Mouse (Mus musculus) hindbrain, embryonic 12.5 days (tissue): ENCODE data around the gene Acads. TPM values are rescaled to one million over a fixed set of nuclear protein-coding genes. Genes with fewer than 3 reads are reported as not detected.
"Not testable (repeated sequence)": the region's sequence is repeated elsewhere in the genome, so short reads cannot be mapped to it uniquely, and the experiment has no call there.

Experiments used
- ATAC-seq: fragments of 200-750 bp; cut with Nextera tagmentation; 2 replicates; pipeline ENCODE4 v1.8.0; 2017; ENCODE audit warnings: moderate TSS enrichment; ENCODE audit not compliant: low FRiP score
- H3K27ac ChIP-seq: fragments of 300-500 bp; sonication (generic); 2 replicates; pipeline ENCODE4 v1.5.1; 2016; ENCODE audit warnings: mild to moderate bottlenecking
- H3K27me3 ChIP-seq: fragments of 300-500 bp; sonication (generic); 2 replicates; pipeline ENCODE4 v1.6.1; 2016; ENCODE audit warnings: mild to moderate bottlenecking
- H3K36me3 ChIP-seq: fragments of 300-500 bp; sonication (generic); 2 replicates; pipeline ENCODE4 v1.6.1; 2016; ENCODE audit warnings: mild to moderate bottlenecking
- H3K4me1 ChIP-seq: fragments of 300-500 bp; sonication (generic); 2 replicates; pipeline ENCODE4 v1.6.1; 2016
- H3K4me2 ChIP-seq: fragments of 300-500 bp; sonication (generic); replicated peaks from 2 replicates; pipeline ENCODE4 v1.6.1; 2016; ENCODE audit warnings: mild to moderate bottlenecking
- H3K4me3 ChIP-seq: fragments of 300-500 bp; sonication (generic); 2 replicates; pipeline ENCODE4 v1.5.1; 2016; ENCODE audit warnings: mild to moderate bottlenecking
- H3K9ac ChIP-seq: fragments of 300-500 bp; sonication (generic); 2 replicates; pipeline ENCODE4 v1.6.1; 2016; ENCODE audit warnings: mild to moderate bottlenecking, moderate library complexity
- H3K9me3 ChIP-seq: fragments of 300-500 bp; sonication (generic); replicated peaks from 2 replicates; pipeline ENCODE4 v1.6.1; 2016; ENCODE audit warnings: mild to moderate bottlenecking
- WGBS: fragments of 180-500 bp; shearing (Covaris S2); methylation state at CpG from one replicate; pipeline ENCODE4 v1.1.7; 2016; 5-methylcytosine and 5-hydroxymethylcytosine counted together
- polyA plus RNA-seq: library from polyadenylated mRNA; unstranded; fragments of >200 nt; fragmentation: Nextera tagmentation; extraction: Ambion mirVana; gene quantifications from 2 replicates; pipeline ENCODE4 v1.2.1, GENCODE M21; 2016

Gene Acads
- polyA plus RNA-seq, 1 experiment from 2014 or later, result 41.9 TPM

- WGBS, result 93% methylated on average over 4 of the region's 4 CpGs
- Histone ChIP-seq H3K4me2 (no peak overlapping the region), H3K9me3 (no peaks in the 10 kb centered on the region), H3K9ac (no peak overlapping the region), H3K4me3 (no peak overlapping the region), H3K36me3 (peaks cover 5% of the 10 kb centered on the region; the same call in 1 of the 2 replicates), H3K27me3 (no peaks in the 10 kb centered on the region), H3K27ac (no peak overlapping the region), H3K4me1 (peaks cover 2% of the 10 kb centered on the region; the same call in 1 of the 2 replicates)
- no peak for ATAC-seq
These were observed 44.4 kb downstream of the Acads start for GRCm38 (mm10) chr5:115074749-115075148.

GRCm38 (mm10) chr5:115073306-115073705, 45.8 kb downstream of the Acads start:
- not testable (repeated sequence) for H3K9me3 ChIP-seq, H3K4me1 ChIP-seq, H3K27ac ChIP-seq, H3K36me3 ChIP-seq, H3K4me3 ChIP-seq, H3K9ac ChIP-seq, H3K4me2 ChIP-seq, H3K27me3 ChIP-seq, ATAC-seq
- WGBS, result 78% methylated on average over 8 of the region's 8 CpGs

GRCm38 (mm10) chr5:115072143-115072542, 47.0 kb downstream of the Acads start:
- ATAC-seq, result no peak
- H3K9ac ChIP-seq, result no peak overlapping the region
- 94% methylated on average over 7 of the region's 7 CpGs for WGBS

DNA sequence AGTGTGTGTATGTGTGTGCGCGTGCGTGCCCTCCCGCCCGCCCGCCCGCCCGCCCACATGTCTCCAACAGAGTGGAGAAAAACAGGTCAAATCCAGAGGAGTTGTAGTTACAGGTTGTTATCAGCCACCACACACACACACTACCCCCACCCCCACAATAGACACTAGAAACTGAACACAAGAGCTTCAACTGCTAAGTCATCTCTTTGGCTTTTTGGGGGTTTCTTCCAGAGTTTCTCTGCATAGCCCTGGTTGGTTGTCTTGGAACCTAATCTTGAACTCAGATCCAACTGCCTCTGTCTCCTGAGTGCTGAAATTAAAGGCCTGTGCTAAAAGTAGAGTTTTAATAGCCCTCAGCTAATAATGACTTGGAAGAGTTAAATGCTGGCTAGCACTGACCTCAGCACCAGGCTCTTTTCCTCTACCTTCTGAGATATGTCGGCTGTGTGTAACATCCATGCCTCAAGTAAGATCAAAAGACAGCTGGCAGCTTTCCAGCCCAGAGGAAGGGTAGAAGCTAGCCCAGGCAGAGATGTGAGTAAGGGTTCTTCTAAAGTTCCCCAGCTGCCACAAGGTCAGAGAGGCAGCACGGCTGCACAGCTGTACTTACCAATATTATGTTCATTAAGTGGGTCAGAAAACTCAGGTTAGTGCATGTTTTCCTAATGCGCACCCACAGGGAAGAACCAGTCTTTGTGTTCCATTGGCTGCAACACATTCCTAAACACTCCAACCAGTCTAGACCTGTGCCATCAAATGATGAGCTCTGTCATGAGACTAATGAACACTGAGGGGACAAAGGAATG, 47.8 kb downstream of the Acads start:
- no peaks in the 10 kb centered on the region for H3K27me3 ChIP-seq
- H3K9me3 ChIP-seq, result no peaks in the 10 kb centered on the region
- no peak overlapping the region for H3K4me3 ChIP-seq
- 93% methylated on average over 11 of the region's 11 CpGs for WGBS
- H3K9ac ChIP-seq, result no peak overlapping the region
- peaks cover 5% of the 10 kb centered on the region; the same call in 1 of the 2 replicates for H3K36me3 ChIP-seq
- H3K4me2 ChIP-seq, result no peak overlapping the region
- ATAC-seq, result no peak
- H3K4me1 ChIP-seq, result peaks cover 4% of the 10 kb centered on the region; the same call in 1 of the 2 replicates
- H3K27ac ChIP-seq, result no peak overlapping the region

More at GRCm38 (mm10) chr5:115072143-115072542, 47.0 kb downstream of the Acads start:
- no peaks in the 10 kb centered on the region for H3K9me3 ChIP-seq
- H3K27ac ChIP-seq, result no peak overlapping the region
- H3K4me1 ChIP-seq, result peaks cover 2% of the 10 kb centered on the region; the same call in 1 of the 2 replicates
- H3K4me3 ChIP-seq, result no peak overlapping the region
- H3K36me3 ChIP-seq, result peaks cover 5% of the 10 kb centered on the region; the same call in 1 of the 2 replicates
- no peak overlapping the region for H3K4me2 ChIP-seq
- no peaks in the 10 kb centered on the region for H3K27me3 ChIP-seq

DNA sequence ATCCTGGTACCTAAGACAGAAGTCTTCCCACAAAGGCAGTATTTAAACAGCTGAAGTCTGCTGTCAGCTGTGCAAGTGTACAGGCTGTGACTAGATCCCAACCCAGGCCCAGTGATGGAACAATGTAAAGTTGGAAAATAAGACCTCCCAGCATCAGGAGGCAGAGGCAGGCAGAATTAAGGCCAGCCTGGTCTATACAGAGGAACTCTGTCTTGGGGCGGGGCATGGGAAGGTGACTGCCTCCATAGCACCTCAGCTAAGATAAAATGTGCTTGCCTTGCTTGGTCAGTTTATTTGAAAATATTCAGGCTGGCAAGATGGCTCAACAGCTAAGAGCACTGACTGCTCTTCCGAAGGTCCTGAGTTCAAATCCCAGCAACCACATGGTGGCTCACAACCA, 48.7 kb downstream of the Acads start:
- Histone ChIP-seq H3K4me3 (no peak overlapping the region), H3K9ac (no peak overlapping the region), H3K4me2 (no peak overlapping the region), H3K36me3 (no peaks in the 10 kb centered on the region; the same call in 1 of the 2 replicates), H3K27me3 (no peaks in the 10 kb centered on the region), H3K27ac (no peak overlapping the region), H3K9me3 (no peaks in the 10 kb centered on the region), H3K4me1 (peaks cover 5% of the 10 kb centered on the region; the same call in 1 of the 2 replicates)
- WGBS, result 96% methylated on average over 2 of the region's 2 CpGs
- ATAC-seq, result no peak

DNA sequence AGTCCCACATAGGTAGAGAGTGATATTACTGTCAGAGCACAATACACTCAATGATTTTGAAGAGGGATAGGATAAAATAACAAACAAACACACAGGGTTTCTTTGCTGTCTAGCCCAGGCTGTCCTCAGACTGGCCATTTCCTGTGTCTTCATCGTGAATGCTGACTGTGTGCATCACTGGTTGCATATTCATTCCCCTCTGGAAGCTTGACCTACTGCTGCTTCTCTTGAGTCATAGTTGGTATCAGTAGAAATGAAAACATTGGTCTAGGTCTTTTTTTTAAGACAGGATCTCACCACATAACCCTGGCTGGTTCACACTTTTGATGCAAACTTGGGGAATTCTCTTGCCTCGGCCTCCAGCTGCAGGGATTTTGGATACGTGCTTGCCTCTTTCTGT, 49.5 kb downstream of the Acads start:
- no peak overlapping the region for H3K9ac ChIP-seq
- no peaks in the 10 kb centered on the region for H3K36me3 ChIP-seq
- H3K4me2 ChIP-seq, result no peak overlapping the region
- H3K9me3 ChIP-seq, result no peaks in the 10 kb centered on the region
- ATAC-seq, result no peak
- H3K27me3 ChIP-seq, result no peaks in the 10 kb centered on the region
- no peak overlapping the region for H3K4me3 ChIP-seq
- peaks cover 5% of the 10 kb centered on the region; the same call in 1 of the 2 replicates for H3K4me1 ChIP-seq
- H3K27ac ChIP-seq, result no peak overlapping the region
- WGBS, result 89% methylated on average over 3 of the region's 3 CpGs

- no peaks in the 10 kb centered on the region for H3K9me3 ChIP-seq
- no peak overlapping the region for H3K9ac ChIP-seq
- H3K4me1 ChIP-seq, result peaks cover 5% of the 10 kb centered on the region; the same call in 1 of the 2 replicates
- 92% methylated on average over 11 of the region's 11 CpGs for WGBS
- H3K36me3 ChIP-seq, result no peaks in the 10 kb centered on the region
- no peak overlapping the region for H3K27ac ChIP-seq
- H3K27me3 ChIP-seq, result no peaks in the 10 kb centered on the region
- H3K4me2 ChIP-seq, result no peak overlapping the region
- no peak overlapping the region for H3K4me3 ChIP-seq
- ATAC-seq, result no peak
These were observed 50.3 kb downstream of the Acads start for GRCm38 (mm10) chr5:115068671-115069421.

DNA sequence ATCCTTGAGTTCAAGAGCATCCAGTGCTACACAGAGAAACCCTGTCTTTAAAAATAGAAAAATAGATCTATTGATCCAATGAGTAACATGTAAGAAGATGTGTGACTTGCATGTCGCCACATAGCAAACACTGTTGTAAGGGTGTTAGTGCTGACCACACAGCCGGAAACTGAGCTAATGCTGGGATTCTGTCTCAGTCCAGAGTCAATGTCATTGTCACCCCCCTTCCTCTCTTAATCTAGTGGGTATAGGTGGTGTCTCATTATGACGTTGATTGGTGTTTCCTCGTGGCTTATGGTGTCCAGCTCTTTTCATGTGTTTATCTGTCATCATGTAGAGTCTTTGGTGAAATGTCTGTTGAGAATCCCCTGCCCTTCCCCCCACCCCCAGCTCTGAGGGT, 52.9 kb downstream of the Acads start:
- no peak for ATAC-seq
- Histone ChIP-seq H3K27me3 (no peaks in the 10 kb centered on the region), H3K4me1 (0 out of 2 replicates have a peak, but pooled peaks cover 2% of the 10 kb centered on the region), H3K9me3 (no peaks in the 10 kb centered on the region), H3K4me2 (no peak overlapping the region), H3K27ac (no peak overlapping the region), H3K4me3 (no peak overlapping the region), H3K36me3 (peaks cover 7% of the 10 kb centered on the region; the same call in 1 of the 2 replicates), H3K9ac (no peak overlapping the region)
- 81% methylated on average over 4 of the region's 4 CpGs for WGBS

- Histone ChIP-seq H3K4me1 (0 out of 2 replicates have a peak, but pooled peaks cover 2% of the 10 kb centered on the region), H3K36me3 (peaks cover 7% of the 10 kb centered on the region; the same call in 1 of the 2 replicates), H3K4me3 (no peak overlapping the region), H3K27ac (no peak overlapping the region), H3K4me2 (no peak overlapping the region), H3K9ac (no peak overlapping the region), H3K27me3 (no peaks in the 10 kb centered on the region), H3K9me3 (no peaks in the 10 kb centered on the region)
- 92% methylated on average over 7 of the region's 7 CpGs for WGBS
- ATAC-seq, result no peak
These were observed 55.8 kb downstream of the Acads start for GRCm38 (mm10) chr5:115063391-115063790.

- H3K27me3 ChIP-seq, result no peaks in the 10 kb centered on the region
- H3K4me2 ChIP-seq, result no peak overlapping the region
- H3K4me3 ChIP-seq, result no peak overlapping the region
- 83% methylated on average over 1 of the region's 1 CpGs for WGBS
- ATAC-seq, result no peak
- no peak overlapping the region for H3K9ac ChIP-seq
- peaks cover 7% of the 10 kb centered on the region; the same call in 1 of the 2 replicates for H3K36me3 ChIP-seq
- no peak overlapping the region; the same call in 1 of the 2 replicates for H3K27ac ChIP-seq
- H3K9me3 ChIP-seq, result no peaks in the 10 kb centered on the region
- H3K4me1 ChIP-seq, result 0 out of 2 replicates have a peak, but pooled peaks cover 2% of the 10 kb centered on the region
These were observed 56.6 kb downstream of the Acads start for GRCm38 (mm10) chr5:115062566-115062965.

DNA sequence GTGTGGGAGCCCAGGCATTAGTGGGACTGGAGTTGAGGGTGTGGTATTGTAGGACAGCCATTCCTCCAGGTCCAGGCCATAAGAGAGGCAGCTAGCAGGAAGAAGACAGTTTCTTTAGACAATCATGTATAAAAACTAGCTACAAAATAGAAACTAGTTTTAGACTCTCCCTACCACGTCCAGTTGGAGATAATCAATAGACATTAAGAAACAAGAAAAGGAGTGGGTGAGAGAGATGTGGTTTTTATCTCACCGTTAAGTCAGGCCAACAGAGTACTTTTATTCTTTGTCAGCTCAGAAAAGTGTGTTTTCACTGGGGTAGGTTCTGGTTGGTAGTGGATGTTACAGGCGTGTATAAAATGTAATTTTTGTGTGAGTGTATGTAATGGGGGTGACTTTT, 58.2 kb downstream of the Acads start:
- no peaks in the 10 kb centered on the region for H3K27me3 ChIP-seq
- no peak overlapping the region for H3K9ac ChIP-seq
- peaks cover 7% of the 10 kb centered on the region; the same call in 1 of the 2 replicates for H3K36me3 ChIP-seq
- no peak overlapping the region for H3K27ac ChIP-seq
- no peak overlapping the region for H3K4me3 ChIP-seq
- WGBS, result 95% methylated on average over 3 of the region's 3 CpGs
- no peaks in the 10 kb centered on the region for H3K9me3 ChIP-seq
- H3K4me2 ChIP-seq, result no peak overlapping the region
- no peak for ATAC-seq
- no peaks in the 10 kb centered on the region for H3K4me1 ChIP-seq
